Mouse (Mus musculus): Measurements from ENCODE around the gene Parva. TPM values are rescaled to one million over a fixed set of nuclear protein-coding genes. Genes with fewer than 3 reads are reported as not detected.

Gene Parva
- total and polyA plus RNA-seq, 2 experiments from 2014 or later: 23.2 to 23.3 TPM

DNA sequence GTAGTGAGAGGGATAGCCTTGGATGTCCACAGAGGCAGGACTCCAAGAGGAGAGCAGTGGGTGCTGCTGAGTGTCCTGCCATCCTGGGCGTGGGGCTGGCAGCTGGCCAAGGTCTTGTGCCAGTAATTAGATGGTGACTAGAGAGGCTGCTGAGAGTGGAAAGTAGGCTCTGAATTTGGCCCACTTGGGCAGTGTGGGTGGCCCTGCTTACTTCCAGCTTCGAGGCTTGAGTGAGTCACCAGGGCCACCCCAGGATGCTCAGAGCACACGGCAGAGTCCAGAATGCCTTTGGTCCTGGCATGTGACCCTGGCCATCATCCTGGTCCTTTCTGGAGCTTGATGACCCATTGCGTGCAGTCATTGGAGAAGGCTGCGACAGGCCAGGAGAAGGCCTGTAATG, 31.1 kb downstream of the Parva start:
- H3K27ac ChIP-seq (ENCODE audit: low read depth, low read length): no peak overlapping the region
- WGBS: 88% methylated on average over 5 of the region's 5 CpGs
- H3K36me3 ChIP-seq (ENCODE audit: insufficient read depth, low read length): no peaks in the 10 kb centered on the region
- H3K27me3 ChIP-seq (ENCODE audit: insufficient read depth, low read length): no peaks in the 10 kb centered on the region
- no peak overlapping the region for H3K4me3 ChIP-seq (ENCODE audit: low read depth, low read length)
- no peak for ATAC-seq (ENCODE audit: low FRiP score)
- no peak overlapping the region for H3K9ac ChIP-seq (replicated peaks; ENCODE audit: low read length, poor library complexity, severe bottlenecking)
- H3K4me1 ChIP-seq (ENCODE audit: insufficient read depth, low read length): no peaks in the 10 kb centered on the region
- no peak for TF ChIP-seq CTCF (IDR thresholded peaks at IDR 0.05)
- H3K9me3 ChIP-seq (ENCODE audit: low read length): no peaks in the 10 kb centered on the region
- DNase-seq (ENCODE audit: low spot score): no peak
- H3K4me2 ChIP-seq (ENCODE audit: low read depth, low read length, poor library complexity, severe bottlenecking): no peak overlapping the region

DNA sequence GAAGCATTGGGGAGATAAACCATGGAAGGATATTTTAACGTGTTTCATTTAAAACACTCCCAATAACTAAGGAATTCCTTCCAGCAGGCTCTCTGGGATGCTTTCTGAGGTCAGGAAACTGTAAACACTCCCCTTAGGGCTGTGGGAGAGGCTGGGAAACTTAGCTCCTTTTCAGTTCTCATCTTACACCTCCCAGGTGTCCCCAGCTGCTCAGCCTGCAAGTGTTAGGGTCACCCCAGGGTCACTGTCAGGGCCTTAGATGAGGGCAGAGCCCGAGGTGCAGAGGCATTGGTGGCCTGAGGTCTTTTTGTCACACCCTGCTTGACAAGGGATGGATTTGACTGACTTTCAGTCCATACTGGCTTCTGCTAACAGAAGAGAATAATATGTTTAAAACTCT, 35.8 kb downstream of the Parva start:
- Histone ChIP-seq H3K9ac (replicated peaks; ENCODE audit: low read length, poor library complexity, severe bottlenecking) (no peak overlapping the region), H3K4me3 (ENCODE audit: low read depth, low read length) (no peak overlapping the region), H3K4me2 (ENCODE audit: low read depth, low read length, poor library complexity, severe bottlenecking) (no peak overlapping the region), H3K27ac (ENCODE audit: low read depth, low read length) (no peak overlapping the region), H3K9me3 (ENCODE audit: low read length) (no peaks in the 10 kb centered on the region), H3K36me3 (ENCODE audit: insufficient read depth, low read length) (no peaks in the 10 kb centered on the region), H3K4me1 (ENCODE audit: insufficient read depth, low read length) (no peaks in the 10 kb centered on the region; the same call in 1 of the 2 replicates), H3K27me3 (ENCODE audit: insufficient read depth, low read length) (no peaks in the 10 kb centered on the region)
- 27% methylated on average over 2 of the region's 2 CpGs for WGBS
- no peak for TF ChIP-seq CTCF (IDR thresholded peaks at IDR 0.05)
- DNase-seq (ENCODE audit: low spot score) (no peak), ATAC-seq (ENCODE audit: low FRiP score) (no peak)

DNA sequence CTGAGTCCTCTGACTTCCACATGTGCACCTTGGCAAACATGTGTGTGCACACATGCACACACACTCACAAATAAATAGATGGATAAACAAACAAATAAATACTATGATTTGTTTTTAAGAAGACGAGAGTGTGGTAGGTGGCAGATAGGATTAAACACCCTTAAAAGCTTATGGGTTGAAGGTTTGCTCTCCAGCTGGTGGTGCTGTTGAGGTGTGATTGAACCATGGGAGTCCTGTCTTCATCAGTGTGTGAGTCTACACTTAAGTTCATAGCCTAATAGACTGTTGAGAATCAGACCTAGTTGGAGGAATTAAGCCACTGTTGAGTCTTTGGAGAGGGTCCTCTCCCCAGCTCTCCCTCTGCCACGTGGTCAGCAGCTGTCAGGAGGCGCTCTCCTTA, 38.6 kb downstream of the Parva start:
- DNase-seq (ENCODE audit: low spot score): no peak
- H3K27me3 ChIP-seq (ENCODE audit: insufficient read depth, low read length): no peaks in the 10 kb centered on the region
- no peak overlapping the region for H3K4me3 ChIP-seq (ENCODE audit: low read depth, low read length)
- TF ChIP-seq CTCF (IDR thresholded peaks at IDR 0.05): peak; percentile 49
- no peak overlapping the region for H3K4me2 ChIP-seq (ENCODE audit: low read depth, low read length, poor library complexity, severe bottlenecking)
- no peaks in the 10 kb centered on the region; the same call in 1 of the 2 replicates for H3K4me1 ChIP-seq (ENCODE audit: insufficient read depth, low read length)
- 84% methylated on average over 3 of the region's 3 CpGs for WGBS
- H3K9me3 ChIP-seq (ENCODE audit: low read length): no peaks in the 10 kb centered on the region
- no peak overlapping the region for H3K9ac ChIP-seq (replicated peaks; ENCODE audit: low read length, poor library complexity, severe bottlenecking)
- no peak overlapping the region for H3K27ac ChIP-seq (ENCODE audit: low read depth, low read length)
- no peaks in the 10 kb centered on the region for H3K36me3 ChIP-seq (ENCODE audit: insufficient read depth, low read length)
- no peak for ATAC-seq (ENCODE audit: low FRiP score)

DNA sequence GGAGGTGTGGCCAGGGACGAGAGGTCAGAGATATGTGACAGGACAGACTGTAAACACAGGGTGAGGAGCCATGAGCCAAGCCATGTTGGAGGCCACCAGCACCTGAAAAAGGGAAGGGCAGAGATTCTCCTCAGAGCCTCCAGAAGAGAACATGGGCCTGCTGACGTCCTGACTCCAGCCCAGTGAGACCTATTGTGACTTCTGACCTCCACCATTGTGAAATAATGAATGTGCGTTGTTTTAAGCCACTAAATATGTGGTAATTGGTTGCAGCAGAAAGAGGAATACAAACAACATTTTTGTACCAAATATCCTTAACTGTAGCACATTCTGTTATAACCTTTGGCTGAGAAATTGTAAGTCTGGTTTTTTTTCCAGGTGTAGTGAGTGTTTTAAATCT, 39.5 kb downstream of the Parva start:
- WGBS: 83% methylated on average over 3 of the region's 3 CpGs
- Histone ChIP-seq H3K27me3 (ENCODE audit: insufficient read depth, low read length) (no peaks in the 10 kb centered on the region), H3K4me2 (ENCODE audit: low read depth, low read length, poor library complexity, severe bottlenecking) (no peak overlapping the region), H3K4me1 (ENCODE audit: insufficient read depth, low read length) (no peaks in the 10 kb centered on the region; the same call in 1 of the 2 replicates), H3K9me3 (ENCODE audit: low read length) (no peaks in the 10 kb centered on the region), H3K9ac (replicated peaks; ENCODE audit: low read length, poor library complexity, severe bottlenecking) (no peak overlapping the region), H3K27ac (ENCODE audit: low read depth, low read length) (no peak overlapping the region), H3K4me3 (ENCODE audit: low read depth, low read length) (no peak overlapping the region), H3K36me3 (ENCODE audit: insufficient read depth, low read length) (no peaks in the 10 kb centered on the region)
- TF ChIP-seq CTCF (IDR thresholded peaks at IDR 0.05): no peak
- DNase-seq (ENCODE audit: low spot score) (no peak), ATAC-seq (ENCODE audit: low FRiP score) (no peak)

DNA sequence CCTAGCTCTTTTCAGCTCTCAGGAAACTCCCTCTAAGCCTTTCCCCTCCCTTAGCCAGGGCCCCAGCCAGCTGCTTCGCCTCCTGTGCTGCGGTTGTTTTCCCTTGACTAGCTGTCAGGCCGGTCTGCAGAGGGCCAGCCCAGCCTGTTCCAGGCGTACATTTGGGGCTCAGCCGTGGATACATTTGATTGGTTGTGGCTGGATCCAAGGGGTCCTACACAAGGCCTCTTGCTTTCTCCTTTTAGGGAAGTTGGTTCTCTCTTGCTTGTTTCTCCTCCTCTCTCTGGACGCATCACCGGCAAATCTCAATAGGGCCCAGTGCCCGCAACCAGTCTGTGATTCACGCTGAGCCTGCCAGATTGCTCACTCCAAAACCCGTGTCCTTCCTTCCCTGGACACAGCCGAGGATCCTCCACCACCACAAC, 40.4 kb downstream of the Parva start:
- DNase-seq (ENCODE audit: low spot score): peak; percentile 66
- Histone ChIP-seq H3K36me3 (ENCODE audit: insufficient read depth, low read length) (no peaks in the 10 kb centered on the region), H3K27me3 (ENCODE audit: insufficient read depth, low read length) (no peaks in the 10 kb centered on the region), H3K4me3 (ENCODE audit: low read depth, low read length) (no peak overlapping the region), H3K27ac (ENCODE audit: low read depth, low read length) (peak overlapping the region; percentile 38; the same call in 1 of the 2 replicates), H3K4me2 (ENCODE audit: low read depth, low read length, poor library complexity, severe bottlenecking) (no peak overlapping the region), H3K9ac (replicated peaks; ENCODE audit: low read length, poor library complexity, severe bottlenecking) (no peak overlapping the region), H3K4me1 (ENCODE audit: insufficient read depth, low read length) (peaks cover under 1% of the 10 kb centered on the region; the same call in 1 of the 2 replicates), H3K9me3 (ENCODE audit: low read length) (no peaks in the 10 kb centered on the region)
- ATAC-seq (ENCODE audit: low FRiP score): no peak
- WGBS: 30% methylated on average over 11 of the region's 11 CpGs
- TF ChIP-seq CTCF (IDR thresholded peaks at IDR 0.05): no peak

DNA sequence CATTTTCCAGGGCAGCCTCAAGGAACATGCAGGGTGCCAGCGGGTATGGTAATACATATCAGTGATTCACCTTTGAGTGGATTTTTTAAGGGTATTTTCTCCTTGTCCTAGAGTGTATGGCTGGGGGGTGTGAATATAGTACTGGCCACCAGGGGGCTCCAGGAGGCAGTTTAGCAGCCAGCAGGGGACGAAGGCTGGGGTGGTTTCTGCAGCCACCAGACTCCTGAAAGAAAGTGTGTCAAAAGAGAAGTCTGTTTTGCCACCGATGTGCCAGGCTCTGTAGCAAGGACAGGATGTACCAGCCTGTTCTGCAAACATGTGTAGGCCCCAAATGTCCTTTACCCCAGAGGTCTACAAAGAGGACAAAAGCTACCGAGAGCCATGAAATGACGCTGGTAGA, 42.5 kb downstream of the Parva start:
- Histone ChIP-seq H3K4me3 (ENCODE audit: low read depth, low read length) (no peak overlapping the region), H3K4me2 (ENCODE audit: low read depth, low read length, poor library complexity, severe bottlenecking) (no peak overlapping the region), H3K27me3 (ENCODE audit: insufficient read depth, low read length) (no peaks in the 10 kb centered on the region), H3K36me3 (ENCODE audit: insufficient read depth, low read length) (no peaks in the 10 kb centered on the region), H3K27ac (ENCODE audit: low read depth, low read length) (no peak overlapping the region), H3K9ac (replicated peaks; ENCODE audit: low read length, poor library complexity, severe bottlenecking) (no peak overlapping the region), H3K4me1 (ENCODE audit: insufficient read depth, low read length) (peaks cover 3% of the 10 kb centered on the region; the same call in 1 of the 2 replicates), H3K9me3 (ENCODE audit: low read length) (no peaks in the 10 kb centered on the region)
- no peak; the same call in 1 of the 2 replicates for ATAC-seq (ENCODE audit: low FRiP score)
- peak; percentile 77 for DNase-seq (ENCODE audit: low spot score)
- WGBS: 44% methylated on average over 5 of the region's 5 CpGs
- peak; percentile 84 for TF ChIP-seq CTCF (IDR thresholded peaks at IDR 0.05)
